Mouse (Mus musculus) lung, adult 18-20 months (tissue): ENCODE measurements around the gene Agbl1.
A peak's percentile ranks its signal among the peaks of the same experiment; 100 is the strongest.
"Not testable (repeated sequence)": the region's sequence is repeated elsewhere in the genome, so short reads cannot be mapped to it uniquely, and the experiment has no call there.

Experiments used
- DNase-seq, 2 experiments: peaks; one replicate each; pipeline ENCODE4 v3.0.0; 2022; ENCODE audit warnings: mixed read lengths in 2 of 2

The Agbl1 gene

DNA sequence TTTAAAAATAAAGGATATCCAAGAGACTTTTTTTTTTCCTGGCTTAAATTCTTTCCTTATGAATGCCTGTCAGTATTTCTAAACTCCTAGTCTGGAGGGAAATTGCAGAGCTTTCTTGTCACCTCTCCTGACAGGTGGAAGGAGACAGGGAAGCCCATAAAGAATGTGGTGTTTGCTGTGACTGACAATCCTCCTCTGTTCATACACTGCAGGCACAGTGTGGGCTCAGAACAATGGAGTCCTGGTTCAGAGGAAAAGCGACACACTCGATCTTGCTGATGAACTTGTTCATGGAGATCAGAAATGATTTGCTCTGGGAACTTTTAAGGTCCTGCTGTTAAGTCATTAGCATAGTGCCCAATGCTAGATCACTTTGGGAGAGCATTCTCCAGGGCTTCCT lies 368.1 kb downstream of the Agbl1 start:
- DNase-seq, result no peak

DNA sequence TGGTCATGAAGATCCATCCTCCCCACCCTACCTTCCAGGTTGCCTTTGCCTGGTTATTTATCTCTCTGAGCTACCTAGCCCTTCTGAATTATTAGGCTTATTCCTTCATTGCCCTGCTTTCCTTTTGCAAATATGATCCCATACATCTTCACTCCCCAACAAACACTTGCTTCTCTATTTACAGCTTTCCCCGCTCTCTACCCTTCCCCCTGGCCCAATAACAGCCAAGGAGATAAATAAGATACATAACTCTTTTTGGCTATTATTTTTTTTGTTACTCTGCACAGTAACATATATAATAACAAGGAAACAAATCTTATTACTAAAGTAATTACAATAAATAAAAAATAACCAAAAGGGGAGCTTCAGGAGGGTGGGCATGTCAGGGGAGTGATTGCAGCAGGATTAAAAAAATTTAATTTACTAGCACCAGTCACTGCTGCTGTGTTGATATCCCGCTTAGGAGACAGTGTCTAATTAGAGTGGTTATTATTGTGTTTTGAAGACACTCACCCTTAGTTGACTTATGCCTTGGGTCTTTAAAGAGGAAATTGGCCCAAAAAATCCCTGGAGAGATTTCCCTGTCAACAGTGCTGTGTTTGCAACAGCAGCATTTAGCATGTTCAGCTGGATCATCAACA lies 370.5 kb downstream of the Agbl1 start:
- no peak for DNase-seq

DNA sequence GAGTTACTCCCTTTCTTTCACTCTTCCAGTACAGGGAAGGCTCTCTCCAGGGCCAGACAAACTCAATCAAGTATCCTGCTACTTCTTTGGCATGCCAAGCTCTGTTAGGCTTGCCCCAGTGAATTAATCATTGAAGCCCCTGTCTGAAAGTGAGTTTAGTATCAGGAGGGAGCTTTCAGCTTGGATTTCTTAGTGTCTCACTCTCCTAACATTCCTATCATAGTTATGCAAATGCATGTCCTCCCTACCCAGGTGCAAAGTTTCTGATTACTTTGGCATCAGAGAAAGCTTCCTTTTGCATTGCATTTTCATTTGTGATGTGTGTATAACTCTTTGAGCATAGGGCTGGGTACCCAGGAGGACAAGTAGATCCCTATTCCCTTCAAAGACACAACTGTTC lies 399.8 kb downstream of the Agbl1 start:
- DNase-seq, result no peak

DNA sequence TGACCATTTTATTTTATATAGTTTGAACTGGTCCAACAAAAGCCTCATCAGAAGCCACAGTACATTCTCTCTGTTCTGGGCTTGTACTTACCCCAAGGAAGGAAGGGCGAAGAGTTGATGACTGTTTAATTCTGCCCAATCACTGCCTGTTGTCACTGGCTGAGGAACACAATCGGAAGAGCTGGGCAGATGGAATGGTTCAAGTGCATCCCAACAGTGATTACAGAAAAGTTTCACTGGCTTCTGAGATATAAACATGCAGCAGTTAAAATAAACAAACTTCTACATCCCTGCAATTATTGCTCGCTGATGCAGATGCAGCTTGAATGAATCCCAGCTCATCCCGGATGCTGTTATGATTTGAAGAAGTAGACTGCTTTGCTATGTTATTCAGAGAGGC lies 421.3 kb downstream of the Agbl1 start:
- DNase-seq, result no peak

DNA sequence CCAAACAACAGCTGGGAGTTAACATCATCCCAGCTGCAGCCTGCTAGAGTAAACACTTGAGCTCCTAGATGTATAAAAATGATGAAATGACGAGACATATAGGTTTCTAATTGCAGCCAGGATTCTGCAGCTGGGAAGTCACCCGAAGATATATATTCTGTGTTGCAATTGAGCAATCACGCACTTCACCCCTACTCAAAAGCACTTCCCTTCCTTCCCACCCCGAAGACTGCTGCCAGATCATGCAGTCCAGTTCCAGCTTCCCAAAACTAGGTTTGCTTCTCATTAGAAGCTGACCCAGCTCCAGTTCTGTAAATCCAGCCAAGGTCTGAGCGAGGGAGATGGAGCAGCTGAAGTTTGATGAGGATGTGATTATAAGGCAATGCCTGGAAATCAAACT lies 431.4 kb downstream of the Agbl1 start:
- DNase-seq, result peak in 1 of 2 experiments; percentile 4

DNA sequence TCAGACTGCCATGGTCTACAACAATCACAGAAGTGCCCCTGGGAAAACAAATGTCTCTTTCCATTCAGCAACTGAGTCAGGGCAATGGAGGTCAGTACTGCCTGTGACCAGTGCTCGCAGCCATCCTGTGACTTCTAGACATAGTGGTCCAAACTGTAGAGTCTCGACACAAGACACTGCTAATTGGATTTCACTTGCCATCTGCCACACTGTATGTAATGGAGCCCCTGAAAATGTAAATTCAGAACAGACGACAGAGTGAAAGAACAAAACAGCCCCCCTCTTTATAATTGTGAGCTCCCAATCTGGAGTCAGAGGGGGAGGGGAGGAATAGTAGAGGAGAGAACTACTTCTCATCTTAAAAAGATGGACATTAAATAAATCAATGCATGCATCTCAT lies 445.2 kb downstream of the Agbl1 start:
- DNase-seq, result no peak

DNA sequence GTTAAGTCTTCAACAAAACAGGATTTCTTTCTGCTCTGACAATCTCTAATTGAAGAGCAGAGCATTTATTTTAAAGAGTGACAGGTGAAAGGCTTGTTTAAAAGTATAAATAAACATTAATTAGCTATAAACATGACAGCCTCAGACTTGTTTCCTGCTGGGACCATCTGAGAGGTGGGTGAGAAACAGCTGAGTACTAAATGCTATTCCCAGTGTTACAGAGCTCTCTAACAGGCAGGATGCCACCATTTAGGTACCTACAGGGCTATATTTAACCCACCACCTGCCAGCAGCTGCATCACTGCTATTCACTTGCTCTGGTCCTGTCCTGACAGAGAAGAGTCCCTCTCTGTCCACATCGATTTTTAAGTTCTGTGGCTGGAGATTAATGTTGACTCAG lies 471.5 kb downstream of the Agbl1 start:
- no peak for DNase-seq

DNA sequence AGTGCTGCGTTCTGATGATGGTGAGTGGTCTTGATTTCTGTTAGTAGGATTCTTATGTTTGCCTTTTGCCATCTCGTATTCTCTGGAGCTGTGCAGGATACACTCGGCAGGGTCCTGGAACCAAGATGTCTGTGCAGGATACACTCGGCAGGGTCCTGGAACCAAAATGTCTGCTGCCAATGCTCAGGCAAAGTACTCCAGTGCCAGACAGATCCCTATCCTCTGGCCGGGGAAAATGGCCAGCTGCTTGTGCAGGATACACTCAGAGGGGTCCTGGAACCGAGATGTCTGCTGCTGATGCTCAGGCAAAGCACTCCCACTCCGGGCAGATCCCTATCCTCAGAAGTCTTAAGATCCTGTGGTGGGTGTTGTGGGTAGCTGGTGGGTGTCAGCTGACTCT lies 502.5 kb downstream of the Agbl1 start:
- DNase-seq, result not testable (repeated sequence)

DNA sequence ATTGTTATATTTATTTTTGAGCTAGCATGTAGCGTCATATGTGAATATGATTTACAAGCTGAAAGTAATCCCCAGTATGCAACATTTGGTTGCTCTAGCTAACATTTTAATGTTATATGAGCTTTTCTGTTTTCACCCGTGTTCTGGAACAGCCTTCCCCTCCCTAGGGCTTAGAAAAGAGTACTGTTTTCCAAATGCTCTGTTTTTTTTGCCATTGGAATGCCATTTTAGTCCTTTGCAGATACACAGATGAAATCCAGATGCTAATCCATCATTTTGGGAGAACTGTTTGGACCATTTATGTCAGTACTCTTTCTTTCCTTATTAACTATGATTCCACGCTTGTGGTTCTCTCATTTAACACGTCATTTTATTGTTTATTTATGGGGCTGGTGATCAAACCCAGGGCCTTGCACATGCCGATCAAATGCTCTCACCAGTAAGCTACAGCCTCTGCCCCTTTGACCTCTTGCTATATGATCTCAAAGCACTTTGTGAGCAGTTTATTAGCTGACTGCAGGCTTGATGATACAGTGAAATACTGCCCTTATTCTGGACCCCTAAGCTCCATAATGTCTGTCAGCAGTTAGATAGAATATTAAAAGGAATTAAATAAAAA lies 547.7 kb downstream of the Agbl1 start:
- no peak for DNase-seq

DNA sequence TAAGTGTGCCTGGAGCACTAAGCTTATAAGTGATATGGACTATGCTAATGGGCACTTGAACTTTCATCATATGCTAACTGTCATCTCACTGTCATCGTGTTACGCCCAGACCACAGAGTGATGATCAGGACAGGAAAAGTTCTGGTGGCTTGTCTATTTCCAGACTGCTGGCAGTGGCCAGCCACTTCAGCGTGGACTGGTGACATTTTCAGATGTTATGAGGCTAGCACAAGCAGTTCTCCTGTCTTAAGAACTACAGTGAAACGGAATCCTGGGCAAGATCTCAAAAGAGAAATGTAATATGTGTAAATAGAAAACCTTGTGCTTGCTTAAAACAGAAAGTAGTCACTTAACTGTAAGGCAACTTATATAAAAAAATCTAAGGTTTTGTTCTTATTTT lies 550.8 kb downstream of the Agbl1 start:
- DNase-seq, result no peak

DNA sequence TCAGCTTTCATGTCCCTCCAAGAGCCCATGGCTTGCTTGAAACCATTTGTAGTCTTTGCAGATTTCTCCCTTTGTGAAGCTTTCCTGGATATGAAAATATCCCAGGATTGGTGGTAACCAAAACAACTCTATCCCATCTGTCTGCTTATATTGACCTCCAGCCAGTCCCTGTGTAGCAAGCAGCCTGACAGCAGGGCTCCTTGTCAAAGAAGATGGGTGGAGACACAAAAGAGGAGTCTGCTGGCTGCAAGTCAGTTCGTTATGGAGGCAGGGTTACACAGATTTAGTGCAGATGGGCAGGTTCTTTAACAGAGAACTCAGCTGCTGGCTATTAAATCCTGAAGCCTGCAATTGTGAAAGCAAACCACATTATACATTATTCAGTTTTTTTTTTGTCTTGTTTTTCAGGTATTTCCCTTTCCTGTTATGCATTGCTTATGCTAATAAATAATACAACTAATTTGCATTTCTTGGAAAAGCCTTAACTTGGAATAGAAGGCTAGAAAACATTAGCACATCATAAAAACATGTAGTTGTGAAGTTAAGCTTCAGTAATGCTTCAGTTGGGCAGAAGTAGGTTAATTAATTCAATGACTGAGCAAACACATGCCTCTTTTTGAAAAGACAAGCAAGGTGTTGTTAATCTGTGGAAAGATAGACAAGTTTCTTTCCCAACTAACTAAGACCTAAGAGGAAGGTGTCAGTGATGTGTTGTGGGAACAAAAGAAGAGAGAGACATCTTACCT lies 559.0 kb downstream of the Agbl1 start:
- DNase-seq, result no peak

DNA sequence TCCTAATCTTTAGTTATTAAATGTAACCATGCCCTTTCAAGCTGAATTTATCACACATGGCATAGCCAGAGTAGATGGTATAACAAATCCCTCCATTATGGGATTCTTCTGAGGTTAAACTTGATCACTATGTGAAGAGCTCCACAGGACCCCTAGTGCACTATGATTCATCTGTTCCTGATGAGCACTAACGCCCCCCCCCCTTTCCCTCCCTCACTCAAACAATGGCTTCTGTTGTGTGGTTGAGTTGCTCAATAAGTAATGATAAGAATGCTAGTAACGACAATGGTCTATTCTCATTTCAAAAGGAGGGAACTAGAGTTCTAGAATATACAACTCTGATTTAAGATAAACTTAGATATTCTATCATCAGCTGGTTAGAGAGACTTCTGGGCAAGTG lies 560.4 kb downstream of the Agbl1 start:
- no peak for DNase-seq

DNA sequence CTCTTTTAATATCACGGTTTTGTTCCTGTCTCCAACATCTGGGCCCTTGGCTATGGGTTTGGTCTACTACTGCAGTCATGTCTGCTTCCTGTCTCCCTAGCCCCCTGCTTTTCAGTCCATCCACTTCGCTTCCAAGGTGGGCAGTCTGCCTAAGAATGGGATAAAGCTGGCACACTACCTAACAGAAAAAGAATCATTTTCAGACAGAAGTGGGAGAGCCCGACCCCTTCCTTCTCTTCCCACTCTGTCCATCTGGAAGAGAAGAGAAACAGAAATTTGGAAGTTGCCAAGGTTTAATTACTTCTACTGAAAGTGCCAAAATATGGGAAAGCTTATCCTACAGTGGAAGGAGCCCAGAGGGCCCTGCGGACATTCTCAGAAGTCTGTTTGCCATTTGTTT lies 561.6 kb downstream of the Agbl1 start:
- DNase-seq, result no peak

DNA sequence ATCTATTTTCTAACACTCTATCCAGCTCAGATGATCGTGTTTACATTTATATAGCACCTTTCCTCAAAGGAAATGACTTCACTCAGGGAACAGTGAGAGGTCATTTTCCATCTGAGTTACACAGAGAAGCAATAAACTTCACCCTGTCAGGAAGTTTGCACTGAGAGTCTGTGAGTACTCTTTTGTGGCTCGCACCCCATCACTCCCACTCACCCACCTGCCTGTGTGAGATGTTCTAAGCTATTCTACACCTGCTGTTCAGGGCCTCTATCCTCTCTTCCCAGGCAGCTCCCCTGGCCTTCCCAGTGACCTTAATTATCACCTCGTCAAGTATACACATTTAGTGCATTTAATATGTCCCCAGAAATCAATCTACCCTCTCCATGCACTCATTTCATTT lies 580.3 kb downstream of the Agbl1 start:
- DNase-seq, result no peak

DNA sequence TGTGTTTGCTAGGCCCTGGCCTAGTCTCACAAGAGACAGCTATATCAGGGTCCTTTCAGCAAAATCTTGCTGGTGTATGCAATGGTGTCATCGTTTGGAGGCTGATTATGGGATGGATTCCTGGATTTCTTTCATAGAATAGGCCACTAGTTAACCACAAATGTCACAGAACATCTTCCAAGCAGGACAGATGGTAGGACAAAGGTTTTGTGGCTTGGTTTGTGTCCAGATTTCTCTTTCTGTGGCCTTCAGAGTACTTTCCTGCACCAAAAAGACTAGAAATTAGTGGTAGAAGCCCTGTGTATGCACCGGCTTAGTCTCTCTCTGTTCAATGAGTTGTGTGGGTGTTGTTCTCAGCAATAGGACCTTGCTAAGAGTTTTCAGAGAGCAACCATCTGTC lies 590.9 kb downstream of the Agbl1 start:
- DNase-seq, result no peak

DNA sequence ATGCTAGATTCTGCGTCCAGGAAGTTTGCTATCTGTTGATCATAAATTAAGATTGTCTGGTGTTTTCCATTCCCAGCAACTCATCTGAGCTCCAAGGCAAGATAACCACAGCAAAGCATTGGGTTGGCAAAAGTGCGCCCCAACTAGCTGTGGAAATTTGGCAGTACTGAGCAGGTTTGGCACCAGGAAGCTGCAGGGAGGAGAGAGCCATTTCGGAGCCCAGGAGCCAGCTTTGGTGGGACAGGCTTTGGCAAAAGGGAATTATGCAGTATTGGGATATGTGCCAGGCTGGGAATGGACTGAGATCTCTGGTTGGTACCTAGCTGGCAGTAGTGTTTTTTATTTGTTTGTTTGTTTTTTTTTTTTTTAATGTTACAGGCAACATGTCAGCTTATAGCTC lies 612.5 kb downstream of the Agbl1 start:
- no peak for DNase-seq

DNA sequence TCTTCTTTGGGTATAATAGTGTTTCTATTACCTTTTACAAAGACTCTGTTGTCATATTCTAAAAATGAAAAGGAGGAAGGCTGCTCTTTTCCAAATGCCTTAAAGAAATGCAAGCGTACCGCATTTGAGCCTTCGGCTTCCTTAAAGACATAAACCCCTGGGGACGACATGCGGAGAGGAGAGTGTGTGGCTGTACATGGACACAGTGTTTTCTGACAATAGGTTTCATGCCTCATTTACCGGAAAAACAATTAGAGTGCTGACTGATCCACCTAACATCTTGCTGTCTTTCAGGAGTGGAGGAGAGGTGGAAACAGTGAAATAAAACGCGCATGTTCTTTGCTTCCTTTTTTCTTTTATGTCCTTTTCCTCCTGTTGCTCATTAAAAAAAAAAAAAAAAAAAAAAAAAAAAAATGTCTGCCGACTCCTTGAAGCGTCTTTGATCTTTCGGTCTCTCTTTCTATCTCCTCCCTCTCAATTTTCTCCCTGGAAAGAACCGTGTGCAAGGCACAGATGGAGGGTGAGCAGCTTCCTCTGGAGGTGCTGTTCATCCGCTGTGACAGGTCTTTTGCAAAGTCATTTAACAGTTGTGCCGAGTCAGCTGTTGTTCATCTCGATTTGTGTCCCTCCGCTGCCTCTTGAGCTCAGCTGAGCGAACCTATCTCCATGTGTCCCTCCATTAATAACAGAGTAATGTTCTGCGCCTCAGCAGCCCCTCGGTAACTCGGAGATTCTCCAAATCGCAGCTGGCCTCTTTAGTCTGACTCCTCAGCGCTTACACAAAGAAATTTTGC lies 659.9 kb downstream of the Agbl1 start:
- DNase-seq, result no peak

DNA sequence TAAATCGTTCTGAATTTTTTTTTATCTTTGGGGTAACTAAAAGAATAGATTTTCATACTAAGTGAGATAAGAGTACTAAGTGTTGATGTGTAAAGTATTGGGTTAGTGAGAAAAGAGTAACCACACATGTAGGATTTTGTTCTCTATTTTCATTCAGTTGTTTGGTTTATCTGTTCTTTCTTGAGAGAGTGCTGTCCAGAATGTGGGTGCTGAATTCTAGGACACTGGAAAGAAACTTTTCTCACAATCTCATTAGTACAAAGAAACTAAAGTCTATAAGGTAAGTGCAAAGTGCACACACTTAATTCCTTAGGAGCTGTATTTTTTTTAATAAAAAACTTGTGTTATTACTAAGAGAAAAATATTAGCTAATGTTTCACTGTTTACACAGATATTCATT lies 674.4 kb downstream of the Agbl1 start:
- DNase-seq, result no peak

DNA sequence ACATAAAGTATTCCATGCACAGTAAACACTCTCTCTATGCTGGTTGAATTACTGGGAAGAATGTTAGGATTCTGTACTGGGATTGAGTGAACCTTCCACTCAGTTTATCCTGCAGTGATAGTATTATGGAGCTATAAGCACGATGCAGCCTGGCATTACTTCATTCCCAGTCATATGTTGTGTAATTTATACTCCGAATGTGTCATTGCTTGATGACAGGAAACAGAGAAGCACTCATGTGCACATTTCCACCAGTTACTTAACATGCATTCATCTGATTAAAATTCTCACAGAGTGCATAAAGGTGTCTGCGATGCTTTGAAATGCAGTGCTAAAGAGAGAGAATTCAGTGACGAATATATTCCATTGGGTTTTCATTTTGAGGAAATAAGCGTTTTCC lies 682.0 kb downstream of the Agbl1 start:
- DNase-seq, result no peak

DNA sequence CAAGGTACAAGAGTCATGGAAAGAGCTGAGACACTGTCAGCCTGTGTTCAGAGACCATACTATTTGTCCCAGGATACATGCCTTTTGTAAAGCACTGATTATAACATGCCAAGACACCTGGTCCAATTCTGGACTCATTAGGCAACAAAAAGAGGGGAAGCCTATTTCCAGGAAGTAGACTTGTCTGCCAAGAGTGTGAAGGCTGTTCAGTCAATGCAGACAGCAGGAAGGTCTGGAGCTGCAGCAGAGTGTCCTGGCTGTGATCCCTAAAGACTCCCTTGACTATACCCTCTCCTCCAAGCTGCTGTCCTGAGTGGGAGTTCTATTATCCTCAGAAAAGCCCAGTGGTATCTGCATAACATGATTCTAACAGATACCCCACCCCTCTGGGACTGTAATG lies 689.2 kb downstream of the Agbl1 start:
- no peak for DNase-seq

DNA sequence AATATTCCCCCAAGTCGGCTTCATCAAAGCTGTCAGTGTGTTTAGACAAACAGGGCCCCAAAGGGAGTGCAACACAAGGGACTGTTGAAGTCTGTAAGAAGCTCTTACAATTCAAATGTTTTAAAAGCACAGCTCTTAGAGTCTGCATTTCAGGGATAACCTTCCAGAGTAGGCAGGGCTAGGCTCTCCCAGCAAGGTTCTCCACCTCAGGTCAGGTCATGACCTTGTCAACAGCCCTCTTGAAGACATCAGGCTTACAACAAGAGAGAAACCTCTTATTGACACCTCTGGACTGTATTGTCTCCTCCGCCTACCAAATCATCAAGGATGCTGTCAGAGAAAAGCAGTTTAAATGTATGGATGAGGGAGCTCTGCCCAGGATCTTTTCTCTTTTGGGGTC lies 692.0 kb downstream of the Agbl1 start:
- DNase-seq, result no peak

DNA sequence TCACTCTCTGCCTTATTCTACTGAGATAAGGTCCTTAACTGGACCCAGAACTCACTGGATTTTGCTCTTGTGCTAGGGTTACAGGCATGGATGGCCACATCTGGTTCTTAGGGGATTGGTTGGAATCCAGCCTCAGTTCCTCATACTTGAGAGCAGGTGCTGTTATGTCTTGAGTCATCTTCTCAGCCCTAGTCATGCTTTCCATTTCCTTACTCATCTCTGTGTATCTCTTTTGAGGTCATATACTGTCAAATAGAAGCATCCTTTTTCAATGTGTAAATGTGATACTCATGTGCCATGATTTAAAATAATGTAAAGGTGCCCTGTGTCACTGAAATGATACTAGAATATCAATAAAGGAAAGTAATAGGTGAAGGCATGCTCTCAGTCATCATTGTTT lies 705.5 kb downstream of the Agbl1 start:
- no peak for DNase-seq

DNA sequence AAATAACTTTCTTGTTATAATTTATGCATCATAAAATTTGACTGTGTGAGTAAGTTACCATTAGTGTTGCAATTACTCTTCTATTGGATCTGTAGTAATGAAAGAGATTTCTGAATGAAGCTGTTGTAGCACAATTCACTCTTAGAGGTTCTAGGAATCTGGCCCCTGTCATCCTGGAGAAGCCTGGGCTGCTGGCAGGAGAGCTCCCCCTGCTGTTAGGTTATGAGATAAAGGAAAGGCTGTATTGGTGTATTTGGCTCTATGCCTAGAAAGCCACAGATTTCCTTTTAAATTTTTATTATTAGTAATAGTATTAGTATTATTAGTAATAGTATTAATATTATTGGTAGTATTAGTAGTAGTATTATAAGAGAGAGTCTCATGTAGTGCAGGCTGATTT lies 711.8 kb downstream of the Agbl1 start:
- peak in 1 of 2 experiments; percentile 11 for DNase-seq

DNA sequence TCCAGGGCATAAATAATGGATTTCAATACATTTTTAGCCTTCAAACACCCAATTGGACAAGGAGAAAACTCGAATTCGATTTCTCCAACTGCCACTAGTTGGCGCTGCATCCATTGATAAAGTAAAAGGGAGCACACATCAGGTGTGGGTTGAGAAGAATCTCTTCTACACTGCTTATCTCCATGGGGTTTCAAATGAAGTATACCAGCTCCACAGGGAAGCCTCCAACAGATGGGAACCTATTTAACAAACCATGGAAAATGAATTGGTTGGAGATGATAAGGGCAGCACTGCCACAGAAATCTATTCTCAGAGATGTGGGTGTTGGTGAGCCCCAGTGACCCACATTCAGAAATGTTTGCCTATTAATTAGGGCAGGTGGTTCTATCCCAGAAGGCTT lies 741.6 kb downstream of the Agbl1 start:
- DNase-seq, result no peak
